Mouse (Mus musculus) midbrain, postnatal 0 days (tissue): Measurements from ENCODE around the gene Erich6. TPM values are rescaled to one million over a fixed set of nuclear protein-coding genes. Genes with fewer than 3 reads are reported as not detected.
"Not testable (repeated sequence)": the region's sequence is repeated elsewhere in the genome, so short reads cannot be mapped to it uniquely, and the experiment has no call there.

Source experiments
- ATAC-seq: fragments of 200-750 bp; cut with Nextera tagmentation; 2 replicates; pipeline ENCODE4 v1.8.0; 2017; ENCODE audit warnings: moderate number of reproducible peaks, mild to moderate bottlenecking, moderate TSS enrichment, moderate library complexity; ENCODE audit not compliant: low FRiP score
- DNase-seq: peaks from one replicate; pipeline ENCODE4 v3.0.0-alpha.2; 2015; ENCODE audit warnings: low spot score
- H3K27ac ChIP-seq: fragments of 300-500 bp; sonication (generic); 2 replicates; pipeline ENCODE4 v1.5.1; 2014; ENCODE audit warnings: low read depth, mild to moderate bottlenecking, low read length, mixed read lengths
- H3K27me3 ChIP-seq: fragments of 300-500 bp; sonication (generic); 2 replicates; pipeline ENCODE4 v1.6.1; 2014; ENCODE audit warnings: low read length, control low read depth, mixed read lengths; ENCODE audit not compliant: insufficient read depth
- H3K36me3 ChIP-seq: fragments of 300-500 bp; sonication (generic); 2 replicates; pipeline ENCODE4 v1.6.1; 2014; ENCODE audit warnings: low read length, control low read depth, mixed read lengths; ENCODE audit not compliant: insufficient read depth
- H3K4me1 ChIP-seq: fragments of 300-500 bp; sonication (generic); 2 replicates; pipeline ENCODE4 v1.6.1; 2014; ENCODE audit warnings: mild to moderate bottlenecking, control low read depth, antibody characterized with exemption, low read length, mixed read lengths; ENCODE audit not compliant: insufficient read depth
- H3K4me2 ChIP-seq: fragments of 300-500 bp; sonication (generic); 2 replicates; pipeline ENCODE4 v1.6.1; 2014; ENCODE audit warnings: low read depth, mild to moderate bottlenecking, low read length, mixed read lengths; ENCODE audit not compliant: poor library complexity, severe bottlenecking
- H3K4me3 ChIP-seq: fragments of 300-500 bp; sonication (generic); 2 replicates; pipeline ENCODE4 v1.5.1; 2014; ENCODE audit warnings: low read depth, mild to moderate bottlenecking, low read length, moderate library complexity
- H3K9ac ChIP-seq: fragments of 300-500 bp; sonication (generic); replicated peaks from 2 replicates; pipeline ENCODE4 v1.6.1; 2014; ENCODE audit warnings: mild to moderate bottlenecking, low read length, moderate library complexity, mixed read lengths; ENCODE audit not compliant: poor library complexity, severe bottlenecking
- H3K9me3 ChIP-seq: fragments of 300-500 bp; sonication (generic); 2 replicates; pipeline ENCODE4 v1.6.1; 2016; ENCODE audit warnings: low read length, control low read depth
- CTCF ChIP-seq: IDR thresholded peaks from 2 replicates; pipeline ENCODE4 v1.5.1; 2016; ENCODE audit warnings: antibody characterized with exemption, mild to moderate bottlenecking
- WGBS: fragments of 180-500 bp; shearing (Covaris S2); extraction: QIAGEN DNeasy Blood & Tissue Kit; methylation state at CpG from one replicate; pipeline ENCODE4 v1.1.7; 2014; 5-methylcytosine and 5-hydroxymethylcytosine counted together
- polyA plus RNA-seq: library from polyadenylated mRNA; unstranded; fragments of >200 nt; fragmentation: Nextera tagmentation; extraction: Ambion mirVana; gene quantifications from 2 replicates; pipeline ENCODE4 v1.2.1, GENCODE M21; 2015
- total RNA-seq: library from RNA; depleted of rRNA; stranded (reverse); fragments of >200 nt; gene quantifications from 2 replicates; pipeline ENCODE4 v1.2.3, GENCODE M21; 2014

Gene Erich6
- total and polyA plus RNA-seq, 2 experiments from 2014 or later: 0.44 to 0.66 TPM

GRCm38 (mm10) chr3:58624981-58625380 is 12.0 kb downstream of the Erich6 start:
- Histone ChIP-seq H3K4me3 (no peak overlapping the region), H3K27me3 (no peaks in the 10 kb centered on the region), H3K9me3 (no peaks in the 10 kb centered on the region), H3K27ac (no peak overlapping the region), H3K9ac (no peak overlapping the region), H3K4me2 (no peak overlapping the region), H3K36me3 (no peaks in the 10 kb centered on the region), H3K4me1 (no peaks in the 10 kb centered on the region)
- ATAC-seq: no peak
- DNase-seq: no peak
- no peak for TF ChIP-seq CTCF
- WGBS: 89% methylated on average over 4 of the region's 4 CpGs

GRCm38 (mm10) chr3:58622665-58623394 is 14.2 kb downstream of the Erich6 start:
- TF ChIP-seq CTCF: no peak
- Histone ChIP-seq H3K4me1 (no peaks in the 10 kb centered on the region), H3K36me3 (no peaks in the 10 kb centered on the region), H3K27me3 (no peaks in the 10 kb centered on the region), H3K27ac (no peak overlapping the region), H3K4me2 (no peak overlapping the region), H3K9me3 (no peaks in the 10 kb centered on the region), H3K4me3 (no peak overlapping the region), H3K9ac (no peak overlapping the region)
- WGBS: 77% methylated on average over 3 of the region's 3 CpGs
- DNase-seq: no peak
- ATAC-seq: no peak

GRCm38 (mm10) chr3:58621066-58621465 is 15.9 kb downstream of the Erich6 start:
- Histone ChIP-seq H3K36me3 (no peaks in the 10 kb centered on the region), H3K4me2 (no peak overlapping the region), H3K27me3 (no peaks in the 10 kb centered on the region), H3K9me3 (no peaks in the 10 kb centered on the region), H3K27ac (no peak overlapping the region), H3K4me1 (no peaks in the 10 kb centered on the region), H3K9ac (no peak overlapping the region), H3K4me3 (no peak overlapping the region)
- WGBS: 76% methylated on average over 7 of the region's 7 CpGs
- DNase-seq (no peak), ATAC-seq (no peak)
- TF ChIP-seq CTCF: no peak

GRCm38 (mm10) chr3:58609985-58610384 is 27.0 kb downstream of the Erich6 start:
- WGBS: 77% methylated on average over 5 of the region's 5 CpGs
- H3K4me2 ChIP-seq: no peak overlapping the region

GRCm38 (mm10) chr3:58608506-58608905 is 28.5 kb downstream of the Erich6 start:
- DNase-seq (no peak), ATAC-seq (no peak)
- no peak overlapping the region for H3K9ac ChIP-seq
- H3K27ac ChIP-seq: no peak overlapping the region
- no peak overlapping the region for H3K4me2 ChIP-seq
- no peaks in the 10 kb centered on the region for H3K9me3 ChIP-seq
- H3K27me3 ChIP-seq: no peaks in the 10 kb centered on the region
- H3K36me3 ChIP-seq: no peaks in the 10 kb centered on the region
- WGBS: 36% methylated on average over 4 of the region's 4 CpGs
- no peaks in the 10 kb centered on the region for H3K4me1 ChIP-seq
- TF ChIP-seq CTCF: no peak
- no peak overlapping the region for H3K4me3 ChIP-seq

More at GRCm38 (mm10) chr3:58609985-58610384, 27.0 kb downstream of the Erich6 start:
- Histone ChIP-seq H3K9ac (no peak overlapping the region), H3K27ac (no peak overlapping the region), H3K27me3 (no peaks in the 10 kb centered on the region), H3K36me3 (no peaks in the 10 kb centered on the region), H3K9me3 (no peaks in the 10 kb centered on the region), H3K4me1 (no peaks in the 10 kb centered on the region), H3K4me3 (no peak overlapping the region)
- TF ChIP-seq CTCF: no peak
- DNase-seq (no peak), ATAC-seq (no peak)

- peaks cover 8% of the 10 kb centered on the region; the same call in 1 of the 2 replicates for H3K36me3 ChIP-seq
- ATAC-seq (no peak), DNase-seq (no peak)
- no peak for TF ChIP-seq CTCF
- H3K4me1 ChIP-seq: no peaks in the 10 kb centered on the region
- H3K27me3 ChIP-seq: no peaks in the 10 kb centered on the region
- no peaks in the 10 kb centered on the region for H3K9me3 ChIP-seq
- H3K4me2 ChIP-seq: no peak overlapping the region
- H3K27ac ChIP-seq: no peak overlapping the region
- 24% methylated on average over 5 of the region's 5 CpGs for WGBS
- no peak overlapping the region for H3K4me3 ChIP-seq
- H3K9ac ChIP-seq: no peak overlapping the region
Observed at GRCm38 (mm10) chr3:58593623-58594022, 43.4 kb downstream of the Erich6 start.

- not testable (repeated sequence) for H3K27ac ChIP-seq, H3K9ac ChIP-seq, H3K4me1 ChIP-seq, H3K36me3 ChIP-seq, H3K4me3 ChIP-seq, H3K9me3 ChIP-seq, ATAC-seq, H3K4me2 ChIP-seq, DNase-seq, H3K27me3 ChIP-seq
- WGBS: 76% methylated on average over 7 of the region's 7 CpGs
Observed at GRCm38 (mm10) chr3:58592666-58593065, 44.3 kb downstream of the Erich6 start.

GRCm38 (mm10) chr3:58590544-58590943 is 46.5 kb downstream of the Erich6 start:
- peaks cover 19% of the 10 kb centered on the region for H3K36me3 ChIP-seq
- ATAC-seq, H3K4me3 ChIP-seq, DNase-seq, H3K9ac ChIP-seq, H3K27ac ChIP-seq, H3K27me3 ChIP-seq, H3K4me2 ChIP-seq, H3K4me1 ChIP-seq, H3K9me3 ChIP-seq: not testable (repeated sequence)
- 91% methylated on average over 4 of the region's 4 CpGs for WGBS
